Mouse (Mus musculus) MEL (cell line): ENCODE data around the gene Fasn.
"Not testable (repeated sequence)": the region's sequence is repeated elsewhere in the genome, so short reads cannot be mapped to it uniquely, and the experiment has no call there.

ENCODE experiments used
- CHD1 ChIP-seq: IDR thresholded peaks from 2 replicates; pipeline ENCODE4 v1.6.1; 2012; ENCODE audit warnings: low read depth, mild to moderate bottlenecking, inconsistent platforms, low read length, improper control_type of control experiment
- CTCF ChIP-seq, 3 experiments: IDR thresholded peaks in 2 of 3; conservative IDR thresholded peaks in 1 of 3; 2 replicates each; pipeline ENCODE4 v1.5.1; 2011 to 2012; ENCODE audit warnings: low read length in 3 of 3, low read depth in 2 of 3, mild to moderate bottlenecking in 2 of 3, improper control_type of control experiment in 1 of 3, inconsistent platforms in 1 of 3, mixed read lengths in 1 of 3, moderate library complexity in 1 of 3; ENCODE audit not compliant: control insufficient read depth in 1 of 3, insufficient read depth in 1 of 3, poor library complexity in 1 of 3, severe bottlenecking in 1 of 3
- E2F4 ChIP-seq: IDR thresholded peaks from 2 replicates; pipeline ENCODE4 v1.6.1; 2011; ENCODE audit warnings: low read depth, low read length, improper control_type of control experiment, borderline replicate concordance
- EP300 ChIP-seq, 2 experiments: IDR thresholded peaks; 2 replicates each; pipeline ENCODE4 v1.6.1; 2011; ENCODE audit warnings: improper control_type of control experiment in 2 of 2, low read length in 2 of 2, low read depth in 1 of 2, mild to moderate bottlenecking in 1 of 2
- GABPA ChIP-seq: IDR thresholded peaks from 2 replicates; pipeline ENCODE4 v1.6.1; 2012; ENCODE audit warnings: low read depth, mild to moderate bottlenecking, inconsistent platforms, low read length, improper control_type of control experiment, moderate library complexity
- MAX ChIP-seq: IDR thresholded peaks from 2 replicates; pipeline ENCODE4 v1.6.1; 2011; ENCODE audit warnings: low read length, improper control_type of control experiment
- MXI1 ChIP-seq: IDR thresholded peaks from 2 replicates; pipeline ENCODE4 v1.6.1; 2011; ENCODE audit warnings: mild to moderate bottlenecking, low read depth, low read length, improper control_type of control experiment
- MYB ChIP-seq: IDR thresholded peaks from 2 replicates; pipeline ENCODE4 v1.6.1; 2011; ENCODE audit warnings: mild to moderate bottlenecking, low read depth, low read length, improper control_type of control experiment
- MYC ChIP-seq: IDR thresholded peaks from 2 replicates; pipeline ENCODE4 v1.6.1; 2011; ENCODE audit warnings: low read depth, mild to moderate bottlenecking, low read length, improper control_type of control experiment, moderate library complexity
- POLR2A ChIP-seq, 2 experiments: IDR thresholded peaks; 2 replicates each; pipeline ENCODE4 v1.6.1; 2011 to 2012; ENCODE audit warnings: low read length in 2 of 2, mild to moderate bottlenecking in 2 of 2, control low read depth in 1 of 2, improper control_type of control experiment in 1 of 2, low read depth in 1 of 2, moderate library complexity in 1 of 2; ENCODE audit not compliant: control insufficient read depth in 1 of 2, insufficient read depth in 1 of 2, poor library complexity in 1 of 2
- RCOR1 ChIP-seq: IDR thresholded peaks from 2 replicates; pipeline ENCODE4 v1.6.1; 2012; ENCODE audit warnings: low read depth, mild to moderate bottlenecking, inconsistent platforms, low read length, improper control_type of control experiment
- TCF12 ChIP-seq: IDR thresholded peaks from 2 replicates; pipeline ENCODE4 v1.6.1; 2014; ENCODE audit warnings: low read depth, mild to moderate bottlenecking, inconsistent platforms, low read length, improper control_type of control experiment, moderate library complexity
- ZNF384 ChIP-seq: IDR thresholded peaks from 2 replicates; pipeline ENCODE4 v1.6.1; 2012; ENCODE audit warnings: low read depth, mild to moderate bottlenecking, inconsistent platforms, low read length, improper control_type of control experiment

GRCm38 (mm10) chr11:120763121-120763999, 61.0 kb downstream of the Fasn start:
- not testable (repeated sequence) for TF ChIP-seq MYB; CTCF (IDR thresholded peaks at IDR 0.05 in 2 of 3, conservative IDR thresholded peaks at IDR 0.05 in 1 of 3; ENCODE audit: control insufficient read depth in 1 of 3, insufficient read depth in 1 of 3, low read depth in 2 of 3, low read length in 3 of 3, poor library complexity in 1 of 3, severe bottlenecking in 1 of 3); MYC; GABPA; E2F4; MXI1; CHD1; RCOR1; TCF12; EP300 (IDR thresholded peaks at IDR 0.05; ENCODE audit: low read depth in 1 of 2, low read length in 2 of 2); MAX; POLR2A (IDR thresholded peaks at IDR 0.05; ENCODE audit: control insufficient read depth in 1 of 2, insufficient read depth in 1 of 2, low read depth in 1 of 2, low read length in 2 of 2, poor library complexity in 1 of 2); ZNF384
